Mouse (Mus musculus) B cell, adult 2 months (primary cell): ENCODE data around the gene Mrpl37.
A peak's percentile ranks its signal among the peaks of the same experiment; 100 is the strongest.
"Not testable (repeated sequence)": the region's sequence is repeated elsewhere in the genome, so short reads cannot be mapped to it uniquely, and the experiment has no call there.

Source experiments
- DNase-seq, 2 experiments: peaks; one replicate each; pipeline ENCODE4 v3.0.0; 2022

Gene Mrpl37

DNA sequence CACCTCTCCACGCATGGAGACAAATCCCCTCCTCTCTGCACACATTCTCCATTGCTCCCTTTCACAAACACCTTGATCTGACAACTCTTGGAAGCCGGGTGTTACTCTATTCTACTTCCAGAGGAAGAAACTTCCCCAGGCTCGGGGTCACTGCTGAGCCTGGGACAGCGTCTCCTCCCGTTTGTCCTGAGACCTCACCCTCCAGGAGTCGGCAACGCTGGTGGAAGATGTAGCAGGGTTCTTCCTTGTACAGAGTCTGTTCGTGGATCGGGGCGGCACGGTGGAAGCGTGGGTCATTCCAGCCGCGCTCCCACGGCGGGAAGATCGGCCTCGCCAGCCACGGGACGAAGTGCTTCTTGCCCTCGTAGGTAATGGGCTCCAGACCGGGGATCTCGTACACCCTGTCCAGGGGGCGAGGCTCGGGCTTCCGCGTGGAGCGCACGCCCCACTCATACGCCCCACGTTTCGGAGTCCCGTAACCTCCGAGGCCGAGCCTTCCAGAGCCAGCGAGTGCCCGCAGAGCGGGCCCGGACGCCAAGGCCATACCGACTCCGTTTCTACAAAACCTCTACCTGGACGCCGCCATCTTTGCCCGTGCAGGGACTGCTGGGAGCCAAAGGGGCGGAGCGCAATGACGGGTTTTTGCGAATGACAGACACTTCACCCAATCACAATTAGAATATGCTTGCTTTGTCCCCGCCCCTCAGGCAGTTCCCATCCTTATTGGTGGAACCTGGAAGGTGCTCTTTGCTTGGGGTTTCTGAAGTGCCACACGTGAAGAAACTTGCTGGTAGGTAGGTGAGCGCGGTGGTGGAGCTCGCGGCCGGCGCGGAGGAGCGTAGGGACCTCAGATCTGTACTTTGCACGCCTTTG lies at the start of gene Mrpl37, which contains the start of gene Cyb5rl:
Mrpl37 (minus strand) TSS at position 617 of the 873 bp plus-strand sequence.
Cyb5rl (plus strand) TSS at position 737 of the 873 bp plus-strand sequence.
- peak; percentile 96 to 97 for DNase-seq

- no peak for DNase-seq
Measured at GRCm38 (mm10) chr4:107114278-107114677, 47.6 kb upstream of the Mrpl37 start.

GRCm38 (mm10) chr4:107109181-107109580 lies 42.5 kb upstream of the Mrpl37 start:
- not testable (repeated sequence) for DNase-seq

GRCm38 (mm10) chr4:107108291-107108731 lies 41.6 kb upstream of the Mrpl37 start:
- no peak for DNase-seq

DNA sequence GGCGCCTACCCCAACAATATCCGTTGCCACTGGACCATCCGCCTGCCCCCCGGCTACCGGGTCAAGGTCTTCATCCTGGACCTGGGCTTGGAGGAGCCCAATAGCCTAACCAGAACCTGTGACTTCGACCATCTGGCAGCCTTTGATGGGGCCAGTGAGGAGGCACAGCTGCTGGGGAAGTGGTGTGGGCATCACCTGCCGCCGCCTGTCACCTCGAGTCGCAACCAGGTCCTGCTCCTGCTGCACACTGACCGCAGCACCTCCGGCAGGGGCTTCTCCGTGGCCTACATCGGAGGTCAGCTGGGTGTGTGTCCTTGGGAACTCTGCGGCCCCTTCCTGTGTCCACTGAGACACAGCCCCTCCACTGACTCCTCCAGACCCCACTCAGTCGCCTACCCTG lies 40.1 kb upstream of the Mrpl37 start:
- no peak for DNase-seq

DNA sequence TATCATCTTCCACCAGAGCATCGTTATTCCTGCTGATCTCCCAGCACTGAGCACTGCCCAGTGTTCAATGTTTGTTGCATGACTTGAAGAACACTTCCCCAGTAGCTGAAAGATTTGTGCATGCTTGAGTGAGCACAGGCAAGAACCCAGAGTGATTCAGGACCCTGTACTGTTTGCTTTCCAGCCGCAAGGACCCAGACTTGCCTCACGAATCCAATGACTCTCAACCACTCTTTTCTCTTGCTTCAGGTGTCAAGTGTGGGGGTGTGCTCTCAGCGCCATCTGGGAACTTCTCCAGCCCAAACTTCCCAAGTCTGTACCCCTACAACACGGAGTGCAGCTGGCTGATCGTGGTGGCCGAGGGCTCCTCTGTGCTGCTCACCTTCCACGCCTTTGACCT lies 35.6 kb upstream of the Mrpl37 start:
- no peak for DNase-seq

GRCm38 (mm10) chr4:107098791-107099525 lies 32.3 kb upstream of the Mrpl37 start:
- no peak for DNase-seq

DNA sequence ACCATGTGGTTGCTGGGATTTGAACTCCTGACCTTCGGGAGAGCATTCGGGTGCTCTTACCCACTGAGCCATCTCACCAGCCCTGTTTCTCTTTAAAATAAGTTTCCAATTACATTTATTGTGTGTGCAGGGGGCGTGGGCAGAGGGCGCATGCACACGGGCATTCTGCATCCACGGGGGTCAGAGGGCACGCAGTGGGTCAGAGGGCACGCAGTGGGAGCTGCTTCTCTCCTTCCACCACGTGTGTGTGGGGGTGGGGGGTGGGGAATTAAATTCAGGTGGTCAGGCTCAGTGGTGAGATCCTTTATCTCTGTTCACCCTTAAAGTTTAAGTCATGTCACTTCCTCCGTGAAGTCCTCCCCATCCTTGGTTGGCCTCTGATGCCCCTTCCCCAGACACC lies 31.7 kb upstream of the Mrpl37 start:
- no peak for DNase-seq

- no peak for DNase-seq
Measured at GRCm38 (mm10) chr4:107097871-107098270, 31.2 kb upstream of the Mrpl37 start.

DNA sequence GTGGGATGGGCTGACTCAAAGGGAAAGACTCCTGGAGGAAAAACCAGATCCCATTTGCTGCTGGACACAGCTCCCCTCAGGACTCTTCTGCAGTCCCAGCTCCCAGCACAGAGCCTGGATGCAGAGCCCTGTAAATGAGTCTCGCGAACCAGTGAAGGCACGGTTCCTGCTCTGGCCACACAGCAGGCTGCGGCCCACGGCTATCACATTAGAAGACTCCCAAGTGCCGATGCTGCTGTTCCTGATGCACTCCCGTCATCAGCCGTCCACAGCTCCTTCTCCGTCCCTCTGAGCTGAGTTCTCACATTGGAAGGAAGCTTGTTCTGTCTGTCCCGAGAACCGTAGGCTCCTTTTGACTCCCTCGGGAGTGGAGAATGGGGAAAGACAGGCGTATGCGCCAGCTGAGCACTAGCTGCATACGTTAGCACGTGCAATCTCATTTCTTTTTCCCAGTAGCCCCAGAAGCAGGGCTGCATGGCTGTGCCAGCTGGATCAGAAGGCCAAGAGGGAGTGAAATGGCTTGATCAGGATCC lies 30.2 kb upstream of the Mrpl37 start, which contains the start of gene Cdcp2:
Cdcp2 (plus strand) TSS at position 51 of the 533 bp plus-strand sequence.
- no peak for DNase-seq

- no peak for DNase-seq
Measured at GRCm38 (mm10) chr4:107096043-107096442, 29.4 kb upstream of the Mrpl37 start.

DNA sequence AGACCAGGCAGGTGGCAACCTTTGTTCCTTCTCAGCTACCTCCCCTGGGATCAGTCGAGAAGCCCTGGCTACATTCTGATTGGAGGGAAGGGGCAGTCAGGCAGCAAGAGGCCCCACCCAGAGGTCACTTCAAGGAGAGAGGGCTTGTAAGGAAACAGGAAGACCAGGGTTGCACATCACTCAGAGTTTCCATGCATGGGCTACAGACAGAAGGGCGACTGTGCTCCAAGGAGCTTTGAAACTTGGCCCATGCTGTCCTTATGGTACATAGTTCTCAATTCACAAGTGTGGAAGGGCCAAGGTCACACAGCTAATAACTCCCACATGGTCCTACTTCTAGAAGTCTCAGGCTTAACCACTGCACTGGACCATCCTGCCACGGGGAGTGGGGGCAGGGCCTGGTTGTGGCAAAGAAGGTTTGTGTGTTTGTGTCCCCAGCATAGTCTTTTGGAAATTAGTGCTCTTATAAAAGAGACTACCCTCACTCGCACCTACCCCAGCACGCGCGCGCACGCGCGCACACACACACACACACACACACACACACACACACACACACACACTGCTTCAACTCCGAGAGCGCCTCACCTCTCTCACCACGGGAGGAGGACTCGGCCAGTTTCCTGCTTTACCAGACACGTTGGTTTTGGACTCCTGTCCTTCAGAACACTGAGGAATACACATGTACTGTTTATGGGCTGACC lies 28.0 kb upstream of the Mrpl37 start:
- no peak for DNase-seq

GRCm38 (mm10) chr4:107091696-107092095 lies 25.0 kb upstream of the Mrpl37 start:
- DNase-seq: no peak

GRCm38 (mm10) chr4:107084858-107085257 lies 18.2 kb upstream of the Mrpl37 start:
- DNase-seq: no peak

GRCm38 (mm10) chr4:107084343-107084742 lies 17.7 kb upstream of the Mrpl37 start:
- no peak for DNase-seq

- no peak for DNase-seq
Measured at GRCm38 (mm10) chr4:107083126-107083525, 16.5 kb upstream of the Mrpl37 start.

GRCm38 (mm10) chr4:107082185-107082584 lies 15.5 kb upstream of the Mrpl37 start:
- no peak for DNase-seq

- no peak for DNase-seq
Measured at GRCm38 (mm10) chr4:107079716-107080115, 13.0 kb upstream of the Mrpl37 start.

GRCm38 (mm10) chr4:107078894-107079293 lies 12.2 kb upstream of the Mrpl37 start:
- no peak for DNase-seq

- no peak for DNase-seq
Measured at GRCm38 (mm10) chr4:107075456-107075855, 8.8 kb upstream of the Mrpl37 start.

DNA sequence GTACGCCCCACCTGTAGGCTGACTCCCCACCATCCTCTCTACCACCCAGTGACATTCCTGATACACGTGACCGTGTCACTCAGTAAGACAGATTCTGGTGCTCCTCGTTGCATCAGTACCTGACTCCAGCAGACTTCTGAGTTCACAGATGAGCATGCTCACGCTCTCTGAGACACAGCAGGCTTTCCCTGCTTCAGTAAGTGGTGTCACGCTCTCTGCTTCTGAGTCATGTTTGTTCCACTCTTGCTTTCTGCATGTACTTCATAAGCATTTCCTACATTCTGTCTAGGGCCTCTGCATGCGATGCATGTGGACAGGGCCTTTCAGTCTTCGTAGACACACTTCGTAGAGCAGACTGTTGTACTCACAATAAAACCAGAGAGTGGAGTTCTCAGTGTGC lies 5.7 kb upstream of the Mrpl37 start:
- no peak for DNase-seq

DNA sequence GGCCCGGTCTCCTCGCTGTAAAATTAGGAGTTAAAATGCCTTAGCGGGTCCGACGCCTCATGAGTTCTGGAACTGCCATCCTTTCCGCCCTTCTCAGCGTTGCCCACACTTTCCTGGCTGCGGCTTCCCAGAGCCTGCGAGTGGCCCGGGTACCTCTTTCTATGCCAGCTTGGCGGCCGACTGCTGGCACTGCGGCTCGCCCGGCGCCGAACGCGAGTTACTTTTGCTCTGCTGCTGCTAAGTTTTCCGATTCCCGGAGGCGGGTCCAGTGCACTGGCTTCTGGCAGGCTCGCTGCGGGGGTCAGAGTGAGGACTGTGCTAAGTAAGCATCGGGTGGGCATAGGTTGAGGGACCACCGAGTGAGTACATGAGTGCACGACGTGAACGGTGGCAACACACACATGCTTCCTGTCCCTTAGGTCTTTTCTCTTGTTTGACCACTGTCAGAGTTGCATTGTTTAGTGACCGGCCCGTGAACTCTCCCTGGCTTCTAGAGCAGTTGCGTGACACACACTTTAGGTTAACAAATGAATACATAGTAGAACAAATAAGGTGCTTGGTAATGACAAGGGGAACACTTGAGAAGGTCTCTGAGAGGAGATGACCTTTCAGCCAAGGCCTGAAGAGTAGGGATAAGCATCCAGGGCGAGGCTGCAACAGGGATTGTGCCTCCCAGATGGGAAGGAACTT lies 628 bp upstream of the Mrpl37 start:
- DNase-seq: no peak
